Mouse (Mus musculus) liver, adult 2 months (tissue): ENCODE data around the gene Higd1c.

Experiments used
- CTCF ChIP-seq: fragments of 200-500 bp; IDR thresholded peaks from 2 replicates; pipeline ENCODE4 v1.5.1; 2011; ENCODE audit warnings: low read depth, low read length, control low read depth
- POLR2A ChIP-seq: fragments of 200-500 bp; IDR thresholded peaks from 2 replicates; pipeline ENCODE4 v1.6.1; 2011; ENCODE audit warnings: low read length, control low read depth; ENCODE audit not compliant: insufficient read depth; ENCODE audit errors: extremely low read depth

DNA sequence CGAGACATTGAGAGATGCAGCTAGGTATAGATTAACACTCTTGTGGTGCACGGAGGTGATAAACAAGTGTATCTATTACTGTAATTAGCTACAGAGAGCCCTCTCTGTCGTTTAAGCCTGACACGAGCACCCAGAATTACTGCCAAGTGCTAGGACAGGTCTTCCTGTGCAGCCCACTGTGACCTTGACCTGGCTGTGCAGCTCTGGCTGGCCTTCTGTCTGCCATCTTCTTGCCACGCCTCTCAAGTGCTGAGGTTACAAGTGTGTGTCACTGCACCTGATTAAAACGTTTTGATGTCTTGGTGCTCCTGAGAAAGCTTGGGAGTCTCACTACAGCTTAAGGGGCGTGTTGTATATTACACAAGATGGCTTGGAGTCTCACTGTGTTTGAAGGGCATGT, 26.7 kb downstream of the Higd1c start:
- TF ChIP-seq CTCF (no peak), POLR2A (no peak)
